Mouse (Mus musculus) erythroblast, embryonic 14.5 days (primary cell): ENCODE measurements around the gene Lhfp.

ENCODE experiments used
- GATA1 ChIP-seq: IDR thresholded peaks from 2 replicates; pipeline ENCODE4 v1.6.1; 2012; ENCODE audit warnings: low read length, inconsistent platforms, mixed read lengths
- TAL1 ChIP-seq: IDR thresholded peaks from 3 replicates; pipeline ENCODE4 v1.6.1; 2012; ENCODE audit warnings: low read length, inconsistent platforms, mixed read lengths

DNA sequence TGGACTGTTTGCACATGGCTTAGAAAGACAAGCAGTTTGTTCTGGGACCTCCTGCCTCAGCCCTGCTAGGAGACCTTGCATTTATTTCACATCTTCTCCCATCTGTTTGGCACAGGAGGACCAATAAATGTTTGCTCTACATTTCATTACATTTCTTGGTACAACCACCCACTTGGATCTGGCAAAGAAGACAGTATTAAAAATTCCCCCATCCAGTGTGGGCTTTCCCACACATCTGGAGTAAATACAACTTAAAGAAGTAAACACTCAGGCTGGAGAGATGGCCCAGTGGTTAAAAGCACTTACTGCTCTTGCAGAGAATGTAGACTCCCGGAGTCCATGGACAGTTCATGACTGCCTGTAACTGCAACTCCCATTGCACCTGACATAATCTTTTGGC is 250.6 kb downstream of the Lhfp start:
- TF ChIP-seq GATA1 (no peak), TAL1 (no peak)
